Mouse (Mus musculus): Measurements from ENCODE around the gene Pes1. TPM values are rescaled to one million over a fixed set of nuclear protein-coding genes. Genes with fewer than 3 reads are reported as not detected.

The Pes1 gene
- total RNA-seq, 1 experiment: 143 TPM

GRCm38 (mm10) chr11:3921281-3921850 is 42.4 kb upstream of the Pes1 start:
- Histone ChIP-seq H3K4me1 (ENCODE audit: control insufficient read depth in 2 of 2, insufficient read depth in 2 of 2, low read length in 2 of 2, poor library complexity in 1 of 2) (no peaks in the 10 kb centered on the region), H3K27ac (ENCODE audit: insufficient read depth, low read depth, low read length, poor library complexity, severe bottlenecking) (no peak overlapping the region), H3K4me3 (ENCODE audit: insufficient read depth in 1 of 2, low read depth in 1 of 2, low read length in 2 of 2, poor library complexity in 1 of 2, severe bottlenecking in 1 of 2) (no peak overlapping the region), H3K9me3 (ENCODE audit: control insufficient read depth, insufficient read depth, low read depth, low read length) (no peaks in the 10 kb centered on the region), H3K9ac (ENCODE audit: insufficient read depth, low read depth, low read length, poor library complexity, severe bottlenecking) (no peak overlapping the region), H3K36me3 (ENCODE audit: control insufficient read depth, insufficient read depth, low read length, poor library complexity, severe bottlenecking) (peaks cover 11% of the 10 kb centered on the region; the same call in 1 of the 2 replicates)
- TF ChIP-seq MAFK (IDR thresholded peaks at IDR 0.05; ENCODE audit: insufficient read depth, low read depth, low read length) (no peak), ZNF384 (IDR thresholded peaks at IDR 0.05; ENCODE audit: low read depth, low read length) (no peak), HCFC1 (IDR thresholded peaks at IDR 0.05; ENCODE audit: borderline replicate concordance, insufficient read depth, low read length) (no peak), ZC3H11A (IDR thresholded peaks at IDR 0.05; ENCODE audit: borderline replicate concordance, low read depth, low read length) (no peak), CHD2 (IDR thresholded peaks at IDR 0.05; ENCODE audit: low read depth, low read length) (no peak)
- in situ Hi-C loops (cut with MboI; ENCODE audit: low sequenced_read_pairs in 2 of 2, unreplicated experiment in 2 of 2): no loop called here
- peak; percentile 69 for DNase-seq (ENCODE audit: low read depth, low spot score)

GRCm38 (mm10) chr11:3922115-3922514 is 41.7 kb upstream of the Pes1 start:
- H3K4me3 ChIP-seq (ENCODE audit: insufficient read depth in 1 of 2, low read depth in 1 of 2, low read length in 2 of 2, poor library complexity in 1 of 2, severe bottlenecking in 1 of 2): no peak overlapping the region
- no peaks in the 10 kb centered on the region for H3K4me1 ChIP-seq (ENCODE audit: control insufficient read depth in 2 of 2, insufficient read depth in 2 of 2, low read length in 2 of 2, poor library complexity in 1 of 2)
- TF ChIP-seq CHD2 (IDR thresholded peaks at IDR 0.05; ENCODE audit: low read depth, low read length) (no peak), ZC3H11A (IDR thresholded peaks at IDR 0.05; ENCODE audit: borderline replicate concordance, low read depth, low read length) (no peak), MAFK (IDR thresholded peaks at IDR 0.05; ENCODE audit: insufficient read depth, low read depth, low read length) (no peak), ZNF384 (IDR thresholded peaks at IDR 0.05; ENCODE audit: low read depth, low read length) (no peak), HCFC1 (IDR thresholded peaks at IDR 0.05; ENCODE audit: borderline replicate concordance, insufficient read depth, low read length) (no peak)
- in situ Hi-C loops (cut with MboI; ENCODE audit: low sequenced_read_pairs in 2 of 2, unreplicated experiment in 2 of 2): no loop called here
- peaks cover 11% of the 10 kb centered on the region; the same call in 1 of the 2 replicates for H3K36me3 ChIP-seq (ENCODE audit: control insufficient read depth, insufficient read depth, low read length, poor library complexity, severe bottlenecking)
- H3K27ac ChIP-seq (ENCODE audit: insufficient read depth, low read depth, low read length, poor library complexity, severe bottlenecking): no peak overlapping the region
- DNase-seq (ENCODE audit: low read depth, low spot score): no peak
- no peaks in the 10 kb centered on the region for H3K9me3 ChIP-seq (ENCODE audit: control insufficient read depth, insufficient read depth, low read depth, low read length)
- H3K9ac ChIP-seq (ENCODE audit: insufficient read depth, low read depth, low read length, poor library complexity, severe bottlenecking): no peak overlapping the region

- Histone ChIP-seq H3K4me3 (ENCODE audit: insufficient read depth in 1 of 2, low read depth in 1 of 2, low read length in 2 of 2, poor library complexity in 1 of 2, severe bottlenecking in 1 of 2) (no peak overlapping the region), H3K9ac (ENCODE audit: insufficient read depth, low read depth, low read length, poor library complexity, severe bottlenecking) (no peak overlapping the region), H3K36me3 (ENCODE audit: control insufficient read depth, insufficient read depth, low read length, poor library complexity, severe bottlenecking) (peaks cover 13% of the 10 kb centered on the region; the same call in 1 of the 2 replicates), H3K9me3 (ENCODE audit: control insufficient read depth, insufficient read depth, low read depth, low read length) (no peaks in the 10 kb centered on the region), H3K27ac (ENCODE audit: insufficient read depth, low read depth, low read length, poor library complexity, severe bottlenecking) (no peak overlapping the region), H3K4me1 (ENCODE audit: control insufficient read depth in 2 of 2, insufficient read depth in 2 of 2, low read length in 2 of 2, poor library complexity in 1 of 2) (no peaks in the 10 kb centered on the region)
- in situ Hi-C loops (cut with MboI; ENCODE audit: low sequenced_read_pairs in 2 of 2, unreplicated experiment in 2 of 2): no loop called here
- TF ChIP-seq CHD2 (IDR thresholded peaks at IDR 0.05; ENCODE audit: low read depth, low read length) (no peak), HCFC1 (IDR thresholded peaks at IDR 0.05; ENCODE audit: borderline replicate concordance, insufficient read depth, low read length) (no peak), MAFK (IDR thresholded peaks at IDR 0.05; ENCODE audit: insufficient read depth, low read depth, low read length) (no peak), ZNF384 (IDR thresholded peaks at IDR 0.05; ENCODE audit: low read depth, low read length) (no peak), ZC3H11A (IDR thresholded peaks at IDR 0.05; ENCODE audit: borderline replicate concordance, low read depth, low read length) (no peak)
- DNase-seq (ENCODE audit: low read depth, low spot score): no peak
Measured at GRCm38 (mm10) chr11:3922731-3923130, 41.0 kb upstream of the Pes1 start.

- Histone ChIP-seq H3K27ac (ENCODE audit: insufficient read depth, low read depth, low read length, poor library complexity, severe bottlenecking) (no peak overlapping the region), H3K36me3 (ENCODE audit: control insufficient read depth, insufficient read depth, low read length, poor library complexity, severe bottlenecking) (peaks cover 13% of the 10 kb centered on the region; the same call in 1 of the 2 replicates), H3K4me3 (ENCODE audit: insufficient read depth in 1 of 2, low read depth in 1 of 2, low read length in 2 of 2, poor library complexity in 1 of 2, severe bottlenecking in 1 of 2) (no peak overlapping the region), H3K9ac (ENCODE audit: insufficient read depth, low read depth, low read length, poor library complexity, severe bottlenecking) (no peak overlapping the region), H3K9me3 (ENCODE audit: control insufficient read depth, insufficient read depth, low read depth, low read length) (no peaks in the 10 kb centered on the region), H3K4me1 (ENCODE audit: control insufficient read depth in 2 of 2, insufficient read depth in 2 of 2, low read length in 2 of 2, poor library complexity in 1 of 2) (peaks cover 0 to 3% of the 10 kb centered on the region in 2 experiments; a peak in 2 of 4 replicates)
- no peak for DNase-seq (ENCODE audit: low read depth, low spot score)
- in situ Hi-C loops (cut with MboI; ENCODE audit: low sequenced_read_pairs in 2 of 2, unreplicated experiment in 2 of 2): no loop called here
- TF ChIP-seq ZC3H11A (IDR thresholded peaks at IDR 0.05; ENCODE audit: borderline replicate concordance, low read depth, low read length) (no peak), HCFC1 (IDR thresholded peaks at IDR 0.05; ENCODE audit: borderline replicate concordance, insufficient read depth, low read length) (no peak), CHD2 (IDR thresholded peaks at IDR 0.05; ENCODE audit: low read depth, low read length) (no peak), MAFK (IDR thresholded peaks at IDR 0.05; ENCODE audit: insufficient read depth, low read depth, low read length) (no peak), ZNF384 (IDR thresholded peaks at IDR 0.05; ENCODE audit: low read depth, low read length) (no peak)
Measured at GRCm38 (mm10) chr11:3925916-3926315, 37.9 kb upstream of the Pes1 start.

Data from ES-E14 (cell line).